Mouse (Mus musculus) myocyte (in vitro differentiated cells): ENCODE results near the gene Dgki.

Experiments
- MAX ChIP-seq: IDR thresholded peaks from one replicate; pipeline ENCODE4 v1.6.1; 2011; ENCODE audit warnings: low read depth, mild to moderate bottlenecking, control low read depth
- MYOD1 ChIP-seq, 3 experiments: IDR thresholded peaks; one replicate each; pipeline ENCODE4 v1.6.1; 2011; ENCODE audit warnings: control low read depth in 2 of 3, low read depth in 2 of 3, mild to moderate bottlenecking in 2 of 3, moderate library complexity in 1 of 3; ENCODE audit not compliant: insufficient read length in 2 of 3, control insufficient read depth in 1 of 3
- MYOG ChIP-seq, 3 experiments: IDR thresholded peaks; one replicate each; pipeline ENCODE4 v1.6.1; 2011; ENCODE audit warnings: control low read depth in 2 of 3, low read depth in 2 of 3, mild to moderate bottlenecking in 2 of 3; ENCODE audit not compliant: insufficient read length in 2 of 3, control insufficient read depth in 1 of 3, insufficient read depth in 1 of 3
- POLR2A ChIP-seq: IDR thresholded peaks from one replicate; pipeline ENCODE4 v1.6.1; 2011; ENCODE audit warnings: low read depth, mild to moderate bottlenecking, control low read depth, moderate library complexity; ENCODE audit not compliant: insufficient read length
- POLR2AphosphoS2 ChIP-seq: IDR thresholded peaks from one replicate; pipeline ENCODE4 v1.6.1; 2011; ENCODE audit warnings: low read depth, control low read depth; ENCODE audit not compliant: insufficient read length
- TCF3 ChIP-seq: IDR thresholded peaks from one replicate; pipeline ENCODE4 v1.6.1; 2011; ENCODE audit warnings: low read depth, control low read depth; ENCODE audit not compliant: insufficient read length
- USF1 ChIP-seq: IDR thresholded peaks from one replicate; pipeline ENCODE4 v1.6.1; 2011; ENCODE audit warnings: low read depth, mild to moderate bottlenecking, control low read depth, moderate library complexity

DNA sequence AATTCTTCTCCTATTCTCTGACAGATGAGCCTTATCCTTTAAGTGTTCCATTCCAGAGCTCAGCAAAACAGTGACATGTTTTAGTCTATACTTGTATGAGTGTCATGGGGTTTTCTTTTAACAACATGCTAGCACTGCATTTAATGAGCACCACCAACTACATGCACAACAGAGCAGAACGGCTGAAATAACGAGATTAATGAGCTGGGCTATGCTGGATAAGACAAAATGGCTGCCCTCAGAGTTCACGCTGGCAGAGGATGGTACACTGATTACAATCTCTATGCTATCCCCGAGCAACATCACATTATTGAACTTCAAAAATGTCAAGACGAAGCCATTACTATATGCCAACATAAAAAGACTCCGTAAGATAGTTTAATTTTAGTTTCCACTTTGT, 264.3 kb downstream of the Dgki start:
- no peak for TF ChIP-seq POLR2A
- no peak for TF ChIP-seq MYOG (IDR thresholded peaks at IDR 0.05; ENCODE audit: control insufficient read depth in 1 of 3, insufficient read depth in 1 of 3, insufficient read length in 2 of 3, low read depth in 2 of 3)
- no peak for TF ChIP-seq USF1
- TF ChIP-seq MAX, result no peak
- no peak for TF ChIP-seq POLR2AphosphoS2
- no peak for TF ChIP-seq TCF3
- no peak for TF ChIP-seq MYOD1 (IDR thresholded peaks at IDR 0.05; ENCODE audit: control insufficient read depth in 1 of 3, insufficient read length in 2 of 3, low read depth in 2 of 3)
